Mouse (Mus musculus): ENCODE measurements around the gene Hmgcll1. TPM values are rescaled to one million over a fixed set of nuclear protein-coding genes. Genes with fewer than 3 reads are reported as not detected.

Gene Hmgcll1
- polyA plus RNA-seq, 1 experiment from 2014 or later: 4.8 TPM

DNA sequence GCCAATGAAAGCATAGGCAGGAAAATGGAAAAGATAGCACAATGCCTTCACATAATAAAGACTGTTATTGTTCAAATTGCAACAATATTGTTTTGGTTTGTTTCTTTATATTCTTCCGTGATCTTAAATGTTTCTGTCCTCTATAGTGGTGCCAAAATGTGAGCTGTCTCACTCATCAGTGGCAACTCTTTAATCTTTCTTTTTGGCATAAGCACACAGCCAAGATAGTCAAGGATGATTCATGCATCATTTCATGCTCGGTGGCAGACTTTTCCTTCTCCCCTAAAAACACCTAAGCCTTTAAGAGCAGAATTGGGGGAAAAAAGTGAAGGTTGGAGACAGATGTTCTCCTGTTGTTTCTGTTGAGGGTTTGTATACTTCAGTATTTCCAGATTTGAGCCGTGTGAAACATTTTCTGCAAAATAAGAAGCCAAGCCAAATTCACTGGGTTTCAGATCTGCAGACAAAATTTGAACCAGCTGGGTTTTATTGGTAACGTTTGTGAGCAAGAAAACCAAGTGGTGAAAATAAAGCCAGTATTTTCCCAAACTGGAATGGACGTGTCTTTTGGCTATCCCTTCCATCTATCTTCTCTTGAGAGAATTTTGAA lies 158.1 kb downstream of the Hmgcll1 start:
- Histone ChIP-seq H3K27me3 (no peaks in the 10 kb centered on the region), H3K4me2 (replicated peaks) (no peak overlapping the region), H3K4me1 (no peaks in the 10 kb centered on the region), H3K4me3 (no peak overlapping the region), H3K27ac (no peak overlapping the region), H3K36me3 (no peaks in the 10 kb centered on the region), H3K9me3 (no peaks in the 10 kb centered on the region), H3K9ac (no peak overlapping the region)
- WGBS: 43% methylated on average over 5 of the region's 5 CpGs
- no peak for ATAC-seq (ENCODE audit: insufficient number of reproducible peaks, insufficient read depth, low FRiP score, low TSS enrichment)

- no peak overlapping the region for H3K9ac ChIP-seq
- no peaks in the 10 kb centered on the region for H3K36me3 ChIP-seq
- no peaks in the 10 kb centered on the region for H3K27me3 ChIP-seq
- ATAC-seq (ENCODE audit: insufficient number of reproducible peaks, insufficient read depth, low FRiP score, low TSS enrichment): no peak
- H3K4me2 ChIP-seq (replicated peaks): no peak overlapping the region
- no peak overlapping the region for H3K27ac ChIP-seq
- H3K4me1 ChIP-seq: no peaks in the 10 kb centered on the region
- no peak overlapping the region for H3K4me3 ChIP-seq
- no peaks in the 10 kb centered on the region for H3K9me3 ChIP-seq
These were observed 164.6 kb downstream of the Hmgcll1 start for GRCm38 (mm10) chr9:76179221-76179620.

Other genes starting within 250 kb of the Hmgcll1 start
- 6.4 and 8.0 TPM in 2 replicates for gene Bmp5, start 239.5 kb upstream of the Hmgcll1 start, polyA plus RNA-seq (2016; fragmentation: Nextera tagmentation; extraction: Ambion mirVana)
- gene Gfral, start 198.8 kb downstream of the Hmgcll1 start, polyA plus RNA-seq (2016; fragmentation: Nextera tagmentation; extraction: Ambion mirVana): not detected in 2 replicates

Measured in embryonic facial prominence, embryonic 12.5 days (tissue).